Mouse (Mus musculus): ENCODE measurements around the gene Ccdc8.

Gene Ccdc8

DNA sequence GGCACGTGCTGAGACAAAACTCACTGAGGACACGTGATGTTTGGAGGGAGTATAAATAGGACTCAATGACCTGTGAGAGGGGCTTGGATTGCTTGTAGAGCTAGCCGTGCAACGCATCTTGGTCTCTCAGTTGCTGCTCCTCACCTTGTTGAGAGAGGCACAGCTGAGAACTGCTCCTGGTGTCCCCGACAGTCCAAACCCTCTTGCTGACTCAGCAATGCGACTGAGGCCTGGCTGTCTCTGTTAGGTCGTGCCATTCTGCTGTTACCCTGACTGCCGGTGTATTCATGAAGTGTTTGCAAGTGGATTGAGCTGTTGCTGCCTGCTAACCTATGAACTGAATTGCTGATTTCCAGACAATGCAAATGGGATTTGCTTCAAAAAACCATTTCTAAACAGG is 16.2 kb upstream of the Ccdc8 start:
- in situ Hi-C loops (cut with MboI), result no loop called here

- in situ Hi-C loops (cut with MboI), result no loop called here
These were observed 14.3 kb upstream of the Ccdc8 start for GRCm38 (mm10) chr7:16978173-16978572.

DNA sequence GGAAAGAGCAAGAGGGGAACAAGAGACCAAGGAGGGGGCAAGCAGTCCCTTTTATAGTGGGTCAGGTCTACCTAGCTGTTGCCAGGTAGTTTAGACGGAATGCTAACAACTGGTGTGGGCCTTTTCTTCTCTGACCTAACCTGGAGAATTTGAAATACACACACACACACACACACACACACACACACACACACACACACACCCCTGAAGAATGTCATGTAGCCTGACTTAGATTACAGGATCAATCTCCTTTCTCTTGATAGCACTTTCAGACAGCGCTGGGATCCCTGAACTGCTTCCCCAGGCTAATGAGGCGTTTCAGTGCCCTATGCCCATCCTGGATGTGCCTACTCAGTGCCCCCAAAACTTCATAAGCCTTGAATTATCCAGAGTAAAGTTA is 13.9 kb upstream of the Ccdc8 start:
- in situ Hi-C loops (cut with MboI), result no loop called here

GRCm38 (mm10) chr7:16980348-16980747 is 12.2 kb upstream of the Ccdc8 start:
- in situ Hi-C loops (cut with MboI), result loop anchor here (10.0 kb wide), 1 partner anchor 64 kb away; no protein-coding TSS in a partner anchor

- in situ Hi-C loops (cut with MboI), result loop anchor here (10.0 kb wide), 1 partner anchor 62 kb away; no protein-coding TSS in a partner anchor
These were observed 9.5 kb upstream of the Ccdc8 start, which contains the start of gene Gm42372 for GRCm38 (mm10) chr7:16982859-16983568. Gene Gm42372, plus strand, starts transcription at chr7:16983086.

GRCm38 (mm10) chr7:16987541-16988149 is 4.9 kb upstream of the Ccdc8 start:
- in situ Hi-C loops (cut with MboI), result loop anchor here (10.0 kb wide), 1 partner anchor 57 kb away; no protein-coding TSS in a partner anchor

DNA sequence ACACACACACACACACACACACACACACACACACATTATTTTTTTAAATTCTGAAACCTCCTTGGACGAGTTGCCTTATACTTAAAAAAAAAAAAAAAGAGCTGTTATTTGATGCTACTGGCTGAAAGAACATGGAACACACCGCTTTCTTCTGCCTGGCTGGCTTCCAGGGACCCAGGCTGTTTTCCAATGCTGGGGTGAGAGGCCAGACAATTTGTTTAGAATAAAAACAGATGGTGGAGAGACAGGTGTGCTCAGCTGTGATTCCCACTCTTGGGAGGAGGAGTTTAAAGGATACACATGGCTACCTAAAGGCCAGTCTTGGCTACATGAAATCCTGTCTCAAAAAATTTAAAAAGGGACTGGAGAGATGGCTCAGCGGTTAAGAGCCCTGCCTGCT is 4.1 kb upstream of the Ccdc8 start:
- in situ Hi-C loops (cut with MboI), result loop anchor here (10.0 kb wide), 1 partner anchor 56 kb away; no protein-coding TSS in a partner anchor

DNA sequence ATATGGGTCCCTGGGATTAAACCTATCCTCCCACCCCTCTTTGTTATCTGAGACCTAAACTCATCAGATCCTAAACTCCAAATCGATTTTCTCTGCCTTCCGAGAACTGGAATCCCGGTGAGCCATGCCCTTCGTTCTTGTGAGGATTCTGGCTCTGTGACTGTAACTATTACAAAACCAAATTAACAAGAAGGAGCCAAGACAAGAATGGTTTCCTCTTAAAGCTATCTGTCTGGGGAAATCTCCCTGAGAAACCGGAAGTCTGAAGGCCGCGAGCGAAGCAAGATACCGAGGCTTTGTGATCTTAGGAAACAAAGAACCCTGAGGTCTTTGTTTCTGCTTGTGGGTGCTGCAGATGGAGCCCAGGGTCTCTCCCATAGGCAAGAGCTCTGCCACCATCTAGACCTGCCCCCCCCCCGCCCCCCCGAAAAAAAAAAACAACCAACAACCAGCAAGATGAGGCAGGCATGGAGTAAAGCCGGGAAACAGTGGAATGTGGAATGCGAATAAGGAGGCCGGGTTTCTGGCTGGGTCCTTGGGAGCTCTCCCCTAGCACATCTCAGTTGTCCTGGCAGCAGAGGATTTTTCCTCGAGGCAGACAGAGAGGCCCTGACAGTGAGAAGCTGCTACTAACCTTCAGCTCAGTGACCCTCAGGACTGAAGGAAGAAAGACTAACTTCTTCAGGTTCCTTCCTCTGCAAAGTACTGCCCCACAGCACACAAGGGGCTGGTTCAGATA is 2.3 kb upstream of the Ccdc8 start:
- in situ Hi-C loops (cut with MboI), result loop anchor here (10.0 kb wide), 1 partner anchor 55 kb away; no protein-coding TSS in a partner anchor

- in situ Hi-C loops (cut with MboI), result loop anchor here (10.0 kb wide), 1 partner anchor 57 kb away; no protein-coding TSS in a partner anchor
These were observed 642 bp upstream of the Ccdc8 start for GRCm38 (mm10) chr7:16991681-16992450.

DNA sequence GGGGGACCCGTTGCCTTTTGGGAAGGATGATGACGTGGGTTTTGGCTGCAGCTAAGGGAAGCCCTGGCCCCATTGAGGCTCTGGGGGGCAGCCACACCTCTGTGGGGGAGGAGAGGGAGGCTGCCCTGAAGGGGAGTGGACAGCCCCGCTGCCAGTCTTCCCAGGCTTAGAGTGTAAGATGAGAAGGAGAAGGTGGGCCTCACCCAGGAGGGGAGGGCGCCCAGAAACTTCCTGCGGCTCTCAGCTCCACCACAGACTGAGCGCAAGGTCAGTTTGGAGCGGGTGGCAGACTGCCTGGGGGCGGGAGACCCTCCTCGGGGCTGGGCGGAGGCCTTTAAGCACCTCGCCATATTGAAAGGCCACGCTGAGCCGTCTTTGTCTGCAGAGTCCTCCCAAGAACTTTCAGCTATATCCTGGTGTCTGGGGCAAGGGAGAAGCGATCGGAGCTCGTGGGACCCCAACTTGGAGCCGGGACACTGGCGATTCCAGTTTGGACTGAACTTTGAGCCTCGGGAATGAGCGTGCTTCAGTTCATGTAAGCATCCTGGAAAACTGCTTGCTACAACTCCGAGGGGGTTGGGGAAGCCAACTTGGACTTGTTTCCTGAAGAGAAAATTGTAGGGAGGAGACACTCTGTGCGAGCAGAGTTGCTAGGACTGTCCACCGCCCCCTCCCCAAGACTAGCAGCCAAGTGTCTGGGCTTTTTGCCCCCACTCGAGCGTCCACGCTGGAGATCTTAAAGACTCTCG is 1.3 kb downstream of the Ccdc8 start:
- in situ Hi-C loops (cut with MboI), result loop anchor here (10.0 kb wide), 1 partner anchor 59 kb away; no protein-coding TSS in a partner anchor

DNA sequence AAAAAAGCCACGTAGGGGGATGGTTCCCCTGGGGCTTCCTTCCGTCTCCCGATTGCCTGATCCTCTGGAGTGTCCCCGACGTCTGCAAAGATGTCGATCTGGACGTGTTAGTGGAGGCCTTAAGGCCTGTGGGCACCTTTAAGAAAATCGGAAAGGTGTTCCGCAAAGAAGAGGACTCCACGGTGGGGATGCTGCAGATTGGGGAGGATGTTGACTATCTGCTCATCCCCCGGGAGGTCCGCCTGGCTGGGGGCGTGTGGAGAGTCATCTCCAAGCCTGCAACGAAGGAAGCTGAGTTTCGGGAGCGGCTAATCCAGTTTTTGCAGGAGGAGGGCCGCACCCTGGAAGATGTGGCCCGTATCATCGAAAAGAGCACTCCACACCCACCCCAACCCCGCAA is 1.9 kb downstream of the Ccdc8 start:
- in situ Hi-C loops (cut with MboI), result loop anchor here (10.0 kb wide), 1 partner anchor 60 kb away; no protein-coding TSS in a partner anchor

GRCm38 (mm10) chr7:16995345-16995744 is 2.8 kb downstream of the Ccdc8 start:
- in situ Hi-C loops (cut with MboI), result loop anchor here (10.0 kb wide), 1 partner anchor 61 kb away; no protein-coding TSS in a partner anchor

DNA sequence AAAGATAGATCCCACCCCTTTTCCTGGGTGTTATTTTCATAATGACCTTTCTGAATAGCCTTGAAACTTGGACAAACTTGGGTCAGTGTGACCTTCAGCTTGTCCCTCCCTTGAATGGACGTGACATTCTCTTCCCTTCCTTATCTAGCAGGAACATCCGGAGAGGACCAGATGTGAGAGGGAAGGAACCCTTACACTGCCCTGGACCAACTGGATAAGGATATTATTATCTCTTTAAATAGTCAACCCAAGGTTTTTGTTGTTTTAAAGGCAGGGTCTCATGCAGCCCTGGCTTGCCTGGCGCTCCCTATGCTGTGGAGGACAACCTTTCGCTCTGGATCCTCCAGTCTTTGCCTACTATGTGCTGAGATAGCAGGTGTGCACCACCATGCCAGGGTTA is 6.7 kb downstream of the Ccdc8 start:
- in situ Hi-C loops (cut with MboI), result loop anchor here (10.0 kb wide), 1 partner anchor 64 kb away; no protein-coding TSS in a partner anchor

- in situ Hi-C loops (cut with MboI), result loop anchor here (5.0 to 10.0 kb wide), 3 partner anchors 47 to 65 kb away; partner anchors contain the start of gene Hif3a
These were observed 7.1 kb downstream of the Ccdc8 start for GRCm38 (mm10) chr7:16999650-17000049.

DNA sequence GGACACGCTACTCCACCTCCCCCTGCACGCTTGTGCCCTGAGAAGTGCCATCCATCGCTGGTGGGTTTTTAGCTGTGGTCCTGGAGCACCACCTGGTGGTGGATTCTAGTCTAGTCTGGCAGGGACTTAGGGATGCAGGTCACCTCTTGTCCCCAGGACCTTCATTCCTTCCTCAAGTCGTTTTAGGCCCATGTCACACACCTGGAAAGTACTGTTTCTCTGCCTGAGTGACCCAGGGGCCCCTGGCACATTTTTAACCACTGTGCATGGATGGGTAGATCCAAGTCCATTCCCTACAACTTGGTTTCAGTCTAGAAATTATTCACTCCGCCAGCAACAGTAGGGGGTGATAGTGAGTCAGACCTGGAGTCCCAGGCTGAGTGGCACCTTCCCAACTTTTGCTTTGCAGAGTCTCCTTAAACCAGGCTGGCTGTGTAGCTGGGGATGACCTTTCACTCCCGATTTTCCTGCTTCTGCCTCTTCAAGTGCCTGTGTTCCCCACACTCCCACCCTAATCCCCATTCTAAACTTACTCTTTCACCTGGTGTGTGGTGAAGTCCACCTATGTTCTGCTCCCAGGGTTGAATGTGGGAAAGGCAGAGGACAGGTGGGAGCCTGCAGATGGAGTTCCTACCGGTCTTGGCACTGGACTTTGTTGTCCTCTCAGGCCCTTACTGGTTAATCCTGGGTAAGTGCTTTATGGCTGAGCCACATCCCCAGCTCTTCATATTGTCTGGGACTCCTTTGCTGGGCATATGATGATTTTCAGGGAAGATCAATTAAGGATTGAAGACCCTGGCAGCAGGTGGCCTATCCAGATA is 10.1 kb downstream of the Ccdc8 start:
- in situ Hi-C loops (cut with MboI), result loop anchor here (5.0 to 10.0 kb wide), 2 partner anchors 50 to 62 kb away; partner anchors contain the start of gene Hif3a

DNA sequence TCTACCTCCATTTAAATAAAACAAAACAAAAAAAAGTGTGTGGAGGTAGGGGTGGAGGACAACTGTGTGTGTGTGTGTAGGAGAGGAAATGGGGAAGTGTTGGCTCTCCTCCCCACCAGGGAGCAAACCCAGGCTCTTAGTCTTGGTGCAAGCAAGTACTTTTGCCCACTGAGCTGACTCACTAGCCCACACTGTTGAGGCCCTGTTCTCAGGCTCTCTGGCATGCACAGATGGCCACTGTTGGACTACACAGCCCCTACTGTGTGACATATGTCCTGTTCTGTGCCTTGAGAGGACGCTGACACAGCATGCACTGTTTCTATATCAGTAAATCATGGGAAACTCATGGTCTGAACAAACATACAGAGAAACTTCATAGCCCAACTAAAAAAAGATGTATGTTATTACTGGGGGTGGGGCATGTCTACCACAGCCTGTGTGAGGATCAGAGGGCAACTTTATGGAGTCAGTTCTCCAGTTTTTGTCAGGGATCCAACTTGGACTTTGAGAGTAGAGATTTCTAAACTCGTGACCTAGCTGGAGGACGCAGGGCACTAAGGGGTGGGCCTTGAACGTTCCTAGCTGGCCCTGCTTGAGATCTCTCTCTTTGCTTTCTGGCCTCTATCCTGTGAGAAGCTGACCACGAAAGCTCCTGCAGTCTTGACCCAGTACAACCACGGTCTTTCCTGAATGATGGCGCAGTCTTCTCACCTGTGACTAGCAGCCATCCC is 10.9 kb downstream of the Ccdc8 start:
- in situ Hi-C loops (cut with MboI), result loop anchor here (5.0 to 10.0 kb wide), 2 partner anchors 51 to 61 kb away; partner anchors contain the start of gene Hif3a

DNA sequence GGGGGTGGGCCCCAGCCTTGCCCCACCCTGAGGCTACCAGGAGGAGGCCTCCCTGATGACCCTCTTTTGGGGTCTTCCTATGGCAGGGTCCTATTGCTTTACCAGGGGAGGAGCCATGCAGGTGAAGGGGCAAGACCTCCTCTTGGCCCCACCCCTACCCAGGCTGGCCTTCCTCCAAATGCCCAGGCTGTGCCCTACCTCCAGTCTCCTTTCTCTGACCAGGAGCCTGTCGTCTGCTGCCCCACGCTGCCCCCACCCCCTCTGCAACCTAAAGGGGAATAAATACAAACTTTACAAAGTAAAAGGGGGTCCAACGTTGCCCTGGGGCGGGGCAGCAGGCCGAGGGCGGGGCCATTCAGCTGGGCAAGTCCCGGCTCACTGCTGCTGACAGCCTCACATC is 12.2 kb downstream of the Ccdc8 start:
- in situ Hi-C loops (cut with MboI), result loop anchor here (5.0 to 10.0 kb wide), 2 partner anchors 52 to 60 kb away; partner anchors contain the start of gene Hif3a

DNA sequence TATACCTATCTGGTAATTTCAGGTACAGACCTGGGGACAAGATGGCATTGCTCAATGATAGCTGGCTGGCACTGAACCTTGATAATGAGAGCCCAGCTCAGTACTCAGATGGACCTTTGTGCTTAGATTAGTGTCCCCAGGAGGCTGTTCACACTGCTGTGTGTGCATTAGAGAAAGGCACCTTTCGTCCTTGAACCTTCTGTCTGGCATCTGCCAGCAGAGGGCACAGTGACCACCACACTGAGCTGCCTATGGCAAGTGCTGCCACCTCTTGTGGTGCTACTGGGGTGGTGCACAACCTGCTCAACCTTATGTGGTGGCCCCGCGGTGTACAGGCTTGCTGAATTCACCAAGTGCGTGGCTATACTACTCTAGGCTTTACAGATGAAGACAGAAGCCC is 14.8 kb downstream of the Ccdc8 start:
- in situ Hi-C loops (cut with MboI), result loop anchor here (10.0 kb wide), 1 partner anchor 58 kb away; the partner anchor contains the start of gene Hif3a

All from mature B cell (primary cell).